Mouse (Mus musculus): ENCODE measurements around the gene Csrp1.

Gene Csrp1

DNA sequence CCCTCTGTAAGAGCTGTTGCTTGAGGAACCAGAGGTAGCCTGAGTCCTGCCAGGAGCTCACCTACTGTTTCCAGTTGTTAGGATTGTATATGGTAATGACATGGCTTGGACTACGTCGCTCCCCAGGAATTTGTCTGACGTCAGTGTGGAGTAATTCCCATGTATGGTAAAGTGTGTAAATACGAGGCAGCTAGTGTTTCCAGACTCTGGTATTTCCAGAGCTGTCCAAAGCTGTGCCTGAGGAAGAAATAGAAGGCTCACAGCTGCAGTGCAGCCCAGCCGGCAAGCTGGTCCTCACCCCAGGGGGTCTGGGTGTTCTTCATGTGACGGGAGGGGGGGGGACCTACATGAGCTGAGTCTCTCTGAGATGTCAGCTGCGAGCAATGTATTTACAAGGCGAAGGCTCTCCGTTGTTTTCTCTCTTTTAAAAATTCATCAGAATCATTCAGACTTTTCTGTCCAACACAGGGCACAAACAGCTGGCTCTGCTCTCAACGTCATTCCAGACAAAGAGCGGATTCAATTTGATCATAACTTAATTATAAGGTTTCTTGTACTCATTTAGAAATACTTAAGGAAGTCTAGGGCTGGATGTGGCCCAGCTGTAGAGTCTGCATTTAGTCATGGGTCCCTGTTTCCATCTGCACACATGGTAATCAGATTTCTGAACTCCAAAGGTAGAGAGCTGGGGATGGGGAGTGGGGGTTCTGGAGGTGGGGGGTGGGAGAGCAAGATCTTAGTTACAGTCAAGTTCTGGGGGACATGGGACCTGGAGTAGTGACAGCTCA lies 12.2 kb downstream of the Csrp1 start:
- DNase-seq (ENCODE audit: low spot score): no peak

DNA sequence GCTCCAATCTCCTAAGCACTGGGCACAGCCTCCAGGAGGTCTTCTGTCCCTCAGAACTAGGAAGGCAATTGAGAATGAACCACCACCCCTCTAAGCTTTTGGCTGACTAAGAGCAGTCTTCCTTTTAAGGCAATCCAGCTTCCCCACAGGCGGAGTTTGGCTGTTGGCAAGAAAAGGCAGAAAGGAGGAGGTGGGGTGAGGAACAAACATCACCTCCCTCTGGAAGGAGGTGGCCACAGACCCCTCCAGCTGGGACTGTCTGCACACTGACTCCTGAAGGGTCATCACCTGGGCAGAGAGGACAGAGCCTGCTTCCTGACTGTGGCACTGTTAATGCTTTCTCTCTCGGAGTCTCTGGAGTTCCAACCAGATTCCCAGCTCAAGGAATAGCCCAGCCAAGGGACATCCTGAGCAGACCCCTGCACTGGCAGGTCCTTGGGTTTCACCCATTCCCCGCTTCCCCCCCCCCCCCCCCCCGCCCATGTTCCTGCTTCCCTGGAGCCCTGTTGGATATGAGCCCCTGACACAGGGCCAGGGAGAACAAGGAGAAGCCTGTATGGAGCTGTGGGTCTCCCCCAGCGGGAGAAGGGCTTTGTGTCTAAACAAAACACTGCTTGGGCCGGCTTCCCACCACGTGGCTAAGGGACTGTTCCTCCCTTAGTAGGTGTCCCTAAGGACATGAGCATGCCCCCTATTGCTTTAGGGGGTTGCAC lies 14.5 kb downstream of the Csrp1 start:
- DNase-seq (ENCODE audit: low spot score): no peak

DNA sequence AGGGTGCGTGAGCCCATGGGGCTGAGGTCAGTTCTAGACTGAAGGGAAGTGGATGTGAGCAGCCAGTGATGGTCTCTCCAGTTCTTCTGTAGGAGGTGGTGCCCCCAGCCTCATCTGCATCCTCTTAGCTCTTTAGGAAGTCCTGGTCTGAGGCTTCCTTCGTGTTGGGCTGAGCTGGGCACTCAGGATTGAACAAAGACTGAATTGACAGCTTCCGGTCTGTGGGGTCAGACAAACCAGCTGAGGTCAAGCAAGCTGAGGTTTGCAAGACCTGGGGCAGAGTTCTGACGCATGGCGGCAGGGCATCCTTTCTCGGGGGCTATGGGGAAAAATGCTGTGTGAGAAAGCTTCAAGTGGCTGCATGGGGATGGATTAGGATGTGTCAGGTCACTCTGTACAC lies 15.6 kb downstream of the Csrp1 start:
- DNase-seq (ENCODE audit: low spot score): no peak

DNA sequence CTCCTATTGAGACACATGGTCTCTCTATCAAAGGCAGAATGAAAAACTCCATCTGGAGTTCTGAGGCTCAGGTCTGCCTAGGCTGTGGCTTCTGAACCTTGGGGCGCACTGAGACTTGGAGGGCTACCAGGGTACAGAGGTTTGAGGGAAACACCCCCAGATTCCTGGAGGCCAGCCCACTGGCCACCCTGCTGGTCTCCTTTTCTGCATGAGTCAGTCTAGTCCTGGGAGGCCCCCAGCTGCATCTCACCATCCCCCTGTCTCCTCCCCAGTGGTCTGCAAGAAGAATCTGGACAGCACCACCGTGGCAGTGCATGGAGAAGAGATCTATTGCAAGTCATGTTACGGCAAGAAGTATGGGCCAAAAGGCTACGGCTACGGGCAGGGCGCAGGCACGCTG lies 25.1 kb downstream of the Csrp1 start:
- DNase-seq (ENCODE audit: low spot score): no peak

DNA sequence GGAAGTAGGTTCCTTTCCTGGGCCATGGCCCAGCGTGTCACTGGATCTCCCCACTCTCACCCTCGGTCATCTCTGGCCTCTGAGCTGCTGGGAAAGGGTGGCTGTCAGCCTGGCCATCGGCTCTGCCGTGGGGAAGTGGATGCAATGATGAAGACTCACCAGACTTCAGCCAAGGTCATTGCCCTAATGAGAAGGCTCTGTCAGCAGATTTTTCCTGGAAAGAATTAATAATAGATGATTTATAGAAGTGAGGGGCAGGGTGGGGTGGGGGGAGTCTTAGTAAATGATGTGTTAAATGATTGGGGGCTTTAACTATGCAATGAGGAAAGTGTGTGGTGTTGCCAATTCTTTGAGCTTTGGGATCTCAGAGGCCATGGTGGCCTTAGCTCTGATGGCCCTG lies 26.4 kb downstream of the Csrp1 start:
- no peak for DNase-seq (ENCODE audit: low spot score)

DNA sequence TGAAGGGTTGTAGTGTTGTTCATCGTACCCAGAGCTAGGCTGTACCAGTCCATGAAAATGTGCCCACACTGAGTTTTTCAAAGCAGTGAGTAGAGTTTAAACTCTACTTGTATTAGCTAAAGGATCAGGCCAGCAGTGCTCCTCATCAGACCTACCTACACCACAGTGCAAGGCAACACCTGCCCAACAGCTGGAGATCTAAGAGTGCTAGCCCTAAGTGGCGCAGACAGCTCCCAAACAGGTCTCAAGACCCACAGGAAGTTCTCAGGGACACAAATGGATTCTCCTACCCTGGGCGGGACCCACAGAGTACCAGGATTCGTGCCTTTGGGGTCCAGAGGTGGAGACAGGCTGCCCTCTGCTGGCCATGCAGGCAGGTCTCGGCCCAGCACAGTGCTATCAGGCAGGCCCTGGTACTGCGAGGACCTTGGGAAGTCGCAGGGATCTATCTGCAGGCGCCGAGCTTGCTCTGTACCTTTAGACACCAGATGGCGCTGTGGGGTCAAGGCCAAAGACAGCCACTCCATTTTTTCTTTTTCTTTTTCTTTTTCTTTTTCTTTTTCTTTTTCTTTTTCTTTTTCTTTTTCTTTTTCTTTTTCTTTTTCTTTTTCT lies 33.0 kb downstream of the Csrp1 start:
- DNase-seq (ENCODE audit: low spot score): peak; percentile 76

DNA sequence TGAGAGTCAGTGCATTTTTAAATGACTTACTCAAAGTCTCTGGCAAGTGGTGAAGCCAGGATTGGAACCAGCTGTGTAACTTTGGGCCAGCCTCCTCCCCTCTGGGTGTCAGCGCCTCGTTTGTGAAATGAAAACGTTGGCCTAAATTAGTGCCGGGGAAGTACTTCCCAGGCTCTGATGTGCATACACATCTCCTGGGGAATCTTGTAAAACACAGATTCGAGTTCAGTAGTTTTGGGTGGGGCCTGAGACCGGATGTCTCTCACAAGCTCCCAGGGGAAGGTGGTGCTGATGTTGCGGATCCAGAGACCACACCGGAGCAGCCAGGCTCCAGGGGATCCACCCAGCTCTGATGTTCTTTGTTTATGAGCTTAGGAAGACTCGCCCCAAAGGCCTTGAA lies 35.4 kb downstream of the Csrp1 start:
- DNase-seq (ENCODE audit: low spot score): no peak

DNA sequence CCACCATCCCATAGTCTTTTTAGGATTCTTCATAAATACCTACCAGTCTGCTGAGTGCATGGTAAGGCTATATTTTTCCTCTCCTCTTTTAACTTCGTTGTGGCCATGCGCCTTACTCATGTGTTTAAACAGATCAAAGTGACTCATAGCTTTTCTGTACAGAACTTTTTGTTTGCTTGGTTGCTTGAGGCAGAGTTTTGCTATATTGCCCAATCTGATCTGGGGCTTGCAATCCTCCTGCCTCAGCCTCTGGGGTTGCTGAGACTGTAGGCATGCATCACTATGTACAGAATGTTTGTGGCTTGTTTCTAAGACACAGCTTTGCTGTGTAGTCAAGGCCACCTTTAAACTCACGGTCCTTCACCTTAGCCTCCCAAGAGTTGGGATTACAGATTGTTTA lies 36.1 kb downstream of the Csrp1 start:
- no peak for DNase-seq (ENCODE audit: low spot score)

DNA sequence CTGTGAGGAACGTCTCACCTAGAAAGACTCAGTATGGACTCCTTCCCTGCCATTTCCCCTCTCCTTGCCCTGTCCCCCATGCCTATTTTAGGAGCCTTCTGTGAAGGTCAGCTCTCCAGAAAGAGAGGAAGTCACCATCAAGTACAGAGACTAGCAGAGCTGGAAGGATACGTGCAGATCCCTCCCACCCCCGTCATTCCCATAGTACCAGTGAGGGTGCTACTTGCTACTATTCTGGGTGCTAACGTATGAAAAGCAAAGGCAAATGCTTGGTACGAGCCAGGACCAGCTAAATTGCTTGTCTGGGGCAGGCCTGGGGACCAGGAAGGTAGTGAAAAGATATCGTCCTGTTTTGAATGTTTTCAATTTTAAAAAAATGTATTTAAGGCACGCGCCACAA lies 37.4 kb downstream of the Csrp1 start:
- no peak for DNase-seq (ENCODE audit: low spot score)

DNA sequence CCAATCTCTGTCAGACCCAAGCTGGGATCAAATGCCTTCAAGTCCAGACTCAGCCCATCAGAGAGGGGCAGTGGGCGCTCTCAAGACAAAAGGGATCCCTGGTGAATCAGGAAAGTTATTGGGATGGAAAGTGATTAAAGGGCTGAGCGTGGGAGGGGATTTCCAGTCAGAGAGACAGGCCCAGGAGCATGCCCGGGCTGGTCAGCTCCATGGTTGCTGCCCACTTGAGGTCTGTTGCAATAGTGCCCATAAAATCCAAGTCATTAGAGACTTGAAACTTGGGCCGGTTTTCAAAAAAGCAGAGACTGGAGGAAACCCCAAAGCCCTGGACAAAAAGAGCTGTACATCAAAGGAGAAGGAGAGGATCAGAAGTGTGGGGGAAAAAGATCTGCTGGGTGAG lies 39.8 kb downstream of the Csrp1 start:
- DNase-seq (ENCODE audit: low spot score): no peak

DNA sequence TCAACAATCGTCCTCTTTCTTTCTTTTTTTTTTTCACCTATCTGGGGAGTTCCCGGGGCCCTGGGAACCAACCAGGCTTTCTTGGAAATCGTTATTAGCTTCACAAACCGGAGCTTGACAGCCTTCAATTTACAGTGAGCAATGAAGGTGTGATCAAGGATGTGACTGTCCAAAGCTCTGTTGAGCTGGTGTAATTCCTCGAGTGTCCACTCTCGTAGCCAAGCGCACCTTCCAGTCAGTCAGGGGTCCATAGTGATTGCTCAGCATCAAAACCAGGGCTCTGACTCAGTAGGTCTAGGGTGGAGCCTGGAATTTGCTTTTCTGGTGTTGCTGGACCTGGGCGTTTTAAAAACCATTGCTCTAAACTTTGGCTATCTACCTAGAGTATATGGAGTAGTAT lies 40.4 kb downstream of the Csrp1 start:
- no peak for DNase-seq (ENCODE audit: low spot score)

DNA sequence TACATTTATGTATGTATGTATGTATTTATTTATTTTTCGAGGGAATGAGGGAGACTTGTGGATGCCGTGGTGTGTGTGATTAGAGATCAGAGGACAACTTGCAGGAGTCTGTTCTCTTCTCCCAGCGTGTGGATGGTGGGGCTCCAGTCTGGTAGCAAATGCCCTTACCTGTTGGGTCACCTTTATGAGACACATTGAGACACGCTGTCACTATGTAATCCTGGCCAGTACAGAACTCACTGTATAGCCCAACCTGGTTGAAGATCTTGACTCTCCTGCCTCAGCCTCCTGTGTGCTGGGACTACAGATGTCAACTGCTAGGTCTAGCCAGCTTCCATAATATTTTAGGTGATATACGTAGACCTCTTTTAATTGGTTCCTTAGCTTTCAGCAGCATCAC lies 41.9 kb downstream of the Csrp1 start:
- no peak for DNase-seq (ENCODE audit: low spot score)

DNA sequence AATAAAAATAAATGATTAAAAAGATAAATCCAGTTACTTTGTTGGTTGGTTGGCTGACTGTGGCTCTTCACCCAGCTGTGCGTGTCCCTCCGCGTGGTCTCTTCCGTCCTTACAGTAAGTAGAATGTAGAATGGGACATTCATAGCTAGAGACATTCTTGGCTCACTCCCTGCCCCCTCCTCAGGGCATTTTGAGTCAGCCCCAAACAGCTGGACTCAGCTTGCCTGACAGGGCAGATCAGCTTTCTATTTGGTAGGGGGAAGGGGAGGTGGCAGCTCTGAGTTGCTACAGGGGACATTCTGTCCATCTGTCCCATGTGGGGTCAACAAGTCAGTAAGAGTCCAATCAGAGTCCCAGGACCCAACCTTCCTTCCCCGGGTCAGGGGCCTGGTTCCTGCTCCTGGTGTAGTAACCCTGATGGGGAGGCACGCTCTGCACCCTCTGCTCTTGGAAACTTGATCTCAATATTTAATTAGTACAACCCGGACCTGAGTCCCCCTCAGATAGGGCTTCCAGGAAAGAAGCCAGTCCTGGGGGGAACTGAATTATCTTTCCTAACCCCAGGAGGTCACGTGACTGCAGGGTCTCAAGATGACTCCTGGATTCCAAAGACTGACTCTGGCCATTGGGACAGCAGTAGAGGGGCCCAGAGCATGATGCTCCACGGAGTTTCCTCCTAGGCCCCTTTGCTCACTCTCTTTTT lies 43.8 kb downstream of the Csrp1 start:
- no peak for DNase-seq (ENCODE audit: low spot score)

DNA sequence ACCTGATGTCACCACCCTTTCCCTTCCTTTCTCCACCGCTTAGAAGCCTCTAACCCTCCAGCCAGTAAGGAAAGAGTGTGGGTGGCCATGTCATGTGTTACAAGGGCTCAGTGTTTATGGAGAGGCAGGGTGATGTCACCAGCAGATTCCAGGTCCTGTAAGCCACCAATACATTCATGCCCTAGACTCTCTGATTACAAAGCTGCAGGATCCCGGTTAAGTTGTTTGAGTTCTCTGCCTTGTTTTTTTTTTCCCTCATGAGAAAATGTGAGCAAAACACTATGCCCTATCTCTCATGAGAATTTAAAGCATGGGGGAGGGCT lies 44.3 kb downstream of the Csrp1 start:
- DNase-seq (ENCODE audit: low spot score): no peak

DNA sequence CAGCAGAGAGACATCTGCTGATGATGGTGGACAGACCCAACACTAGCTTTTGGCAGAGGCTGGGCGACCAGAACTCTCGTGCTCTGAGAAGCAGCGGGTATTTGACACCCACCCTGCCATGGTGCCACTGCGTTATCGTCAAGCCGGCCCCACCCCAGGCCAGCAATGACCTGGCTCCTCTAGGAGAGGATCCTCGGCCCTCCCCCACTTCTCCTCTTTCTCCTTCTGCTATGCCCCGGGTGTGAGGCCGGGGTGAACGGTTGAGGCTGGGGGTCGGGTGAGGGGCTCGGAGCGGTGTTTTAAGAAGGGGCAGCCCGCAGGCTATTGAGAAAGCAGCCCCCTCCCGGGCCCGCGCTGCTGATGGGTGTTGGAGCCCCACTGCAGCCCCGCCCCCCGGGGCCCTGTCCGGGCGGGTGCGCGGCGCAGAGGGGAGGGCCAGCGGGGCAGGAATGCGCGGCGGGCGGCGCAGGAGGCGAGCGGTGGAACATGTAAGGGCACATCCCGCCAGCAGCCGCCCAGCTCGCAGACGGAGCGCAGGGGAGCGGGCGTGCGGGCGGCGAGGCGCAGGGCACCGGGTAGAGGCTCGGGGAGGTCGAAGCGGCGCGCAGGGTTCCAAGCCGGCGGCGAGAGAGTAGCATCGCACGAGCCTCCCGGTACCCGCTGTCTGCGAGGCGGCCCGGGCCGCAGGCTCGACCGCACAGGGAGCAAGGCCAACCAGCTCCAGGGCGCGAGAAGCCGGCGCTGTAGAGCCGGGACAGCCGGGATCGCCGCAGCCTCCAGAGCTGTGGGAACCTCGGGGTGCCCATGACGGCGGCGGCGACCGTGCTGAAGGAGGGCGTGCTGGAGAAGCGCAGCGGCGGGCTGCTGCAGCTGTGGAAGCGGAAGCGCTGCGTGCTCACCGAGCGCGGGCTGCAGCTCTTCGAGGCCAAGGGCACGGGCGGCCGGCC lies 46.1 kb downstream of the Csrp1 start, which contains the start of gene Phlda3:
Phlda3 (plus strand) TSS at position 475 of the 947 bp plus-strand sequence.
- DNase-seq (ENCODE audit: low spot score): peak; percentile 69

DNA sequence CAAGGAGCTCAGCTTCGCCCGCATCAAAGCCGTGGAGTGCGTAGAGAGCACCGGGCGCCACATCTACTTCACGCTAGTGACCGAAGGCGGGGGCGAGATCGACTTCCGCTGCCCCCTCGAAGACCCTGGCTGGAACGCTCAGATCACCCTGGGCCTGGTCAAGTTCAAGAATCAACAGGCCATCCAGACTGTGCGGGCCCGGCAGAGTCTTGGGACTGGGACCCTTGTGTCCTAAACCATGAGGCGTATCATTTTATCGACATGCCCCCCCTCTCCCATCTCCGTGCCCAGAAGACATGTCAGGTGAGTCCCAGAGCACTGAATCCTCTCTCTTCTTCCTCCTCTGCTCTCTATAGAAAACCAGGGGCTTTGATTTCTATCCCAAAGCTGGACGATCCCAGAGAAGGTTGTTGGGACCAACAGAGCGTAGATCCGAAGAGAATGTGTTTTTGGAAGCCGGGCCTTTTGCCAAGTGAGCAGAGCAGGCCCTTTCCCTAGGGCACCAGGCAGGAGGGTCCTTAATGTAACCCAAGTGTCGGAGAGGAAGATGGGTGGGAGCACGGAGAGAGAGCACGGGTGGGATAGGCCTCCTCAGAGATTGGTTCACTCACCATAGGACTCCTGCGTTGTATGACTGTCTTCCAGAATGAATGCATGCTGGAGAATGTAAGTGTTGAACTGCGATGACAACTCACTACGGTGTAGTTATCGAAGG lies 46.9 kb downstream of the Csrp1 start:
- DNase-seq (ENCODE audit: low spot score): no peak

DNA sequence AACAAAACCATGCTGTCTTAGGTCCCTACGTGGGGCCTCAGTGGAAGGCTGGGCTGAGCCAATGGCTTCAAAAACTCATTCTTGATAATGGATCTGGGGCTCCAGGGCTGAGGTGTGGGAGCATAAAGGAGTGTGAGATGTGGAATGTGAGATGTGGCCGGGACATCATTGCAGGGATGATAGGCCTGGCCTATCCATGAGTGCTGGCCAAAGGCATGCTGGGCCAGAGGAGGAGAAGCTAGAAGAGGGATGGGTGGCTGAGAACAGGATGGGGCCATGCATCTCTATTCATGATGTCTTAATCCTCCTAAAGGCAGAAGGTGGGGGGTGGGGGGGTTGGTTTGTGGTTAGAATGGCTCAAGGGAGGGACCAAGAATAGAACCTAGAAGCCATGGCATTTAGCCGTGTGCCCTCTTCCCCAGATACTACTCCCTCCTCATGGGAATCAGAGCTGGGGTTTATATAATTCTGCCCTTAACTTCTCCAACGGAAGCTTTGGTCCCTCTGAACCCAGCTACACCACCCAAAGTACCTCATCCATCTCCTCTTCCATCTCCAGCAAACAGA lies 47.5 kb downstream of the Csrp1 start:
- no peak for DNase-seq (ENCODE audit: low spot score)

DNA sequence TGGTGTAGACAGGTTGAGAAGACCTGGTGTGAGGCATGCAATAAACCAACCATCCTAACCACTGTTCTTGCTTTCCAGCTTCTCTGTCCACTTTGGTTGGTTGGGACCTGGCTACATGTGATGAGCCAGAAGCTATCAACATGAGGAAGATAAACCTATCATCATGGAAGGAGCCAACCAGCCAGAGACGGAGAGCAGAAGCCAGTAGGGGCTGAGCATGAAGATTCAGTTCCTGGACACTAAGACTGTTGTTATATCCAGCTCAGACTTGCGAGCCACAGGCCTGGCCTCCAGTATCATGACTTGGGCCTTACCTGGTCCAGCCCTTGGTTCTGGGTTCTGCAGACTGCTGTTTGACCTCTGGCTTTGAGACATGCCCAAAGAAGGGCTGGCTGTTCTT lies 48.5 kb downstream of the Csrp1 start:
- DNase-seq (ENCODE audit: low spot score): no peak

DNA sequence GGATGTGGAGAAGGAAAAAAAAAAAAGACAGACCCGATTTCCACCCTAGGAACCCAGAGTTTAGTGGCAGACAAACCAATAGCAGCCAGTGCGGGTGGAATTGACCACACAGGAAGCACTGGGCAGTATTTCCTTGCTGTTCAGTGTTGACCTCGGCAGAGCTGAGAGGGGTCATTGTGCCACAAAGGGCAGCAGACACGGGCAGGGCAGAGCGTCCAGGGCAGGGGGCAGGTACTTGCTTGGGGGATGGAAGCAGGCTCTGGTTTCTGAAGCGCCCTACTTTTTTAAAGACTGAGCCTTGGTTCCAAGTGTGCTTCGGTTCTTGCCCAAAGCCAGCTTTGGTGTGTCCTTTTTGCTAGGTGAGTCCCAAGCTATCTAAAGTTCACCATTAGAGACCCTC lies 50.4 kb downstream of the Csrp1 start:
- no peak for DNase-seq (ENCODE audit: low spot score)

DNA sequence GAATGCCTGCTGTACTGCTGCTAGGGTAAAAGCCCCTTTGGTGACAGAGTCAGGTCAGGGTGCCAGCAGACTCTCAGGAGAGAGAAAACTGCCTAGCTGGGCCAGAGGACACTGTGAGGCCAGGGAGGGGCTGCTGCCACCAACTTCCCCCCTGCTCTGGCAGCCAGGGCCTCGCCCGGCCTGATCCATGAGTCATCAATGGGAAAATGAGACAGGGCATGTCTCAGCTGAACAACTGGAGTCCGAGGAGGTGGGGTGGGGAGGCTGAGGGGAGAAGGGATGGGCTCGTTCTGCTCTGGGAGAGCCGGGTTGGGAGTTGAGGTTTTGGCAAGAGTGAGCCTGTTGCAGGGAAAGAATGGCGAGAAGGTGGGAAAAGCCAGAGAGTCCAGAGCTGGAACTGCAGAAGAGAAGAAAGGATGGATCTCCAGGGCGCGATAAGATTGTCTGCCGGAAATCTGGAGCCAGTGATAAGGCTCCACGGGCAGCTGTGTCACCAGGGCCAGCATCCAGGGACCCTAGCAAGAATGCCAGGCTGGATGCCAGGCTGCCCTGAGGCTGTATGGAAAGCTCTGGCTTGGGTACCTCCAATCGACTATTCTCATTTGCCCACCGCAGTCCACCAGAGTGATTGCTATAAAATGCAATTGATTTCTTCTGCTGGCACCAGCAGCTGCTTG lies 51.2 kb downstream of the Csrp1 start:
- DNase-seq (ENCODE audit: low spot score): no peak

All from ovary, postnatal 10 days (tissue).